Mouse (Mus musculus) right cerebral cortex, postnatal 4 days (tissue): ENCODE measurements at regions not wholly inside any gene's neighbourhood (a gene's known extent, or its start where the extent isn't known, plus 50 kb on each side); places are given as distances from the start of the nearest gene placed in this dataset.

Experiments
- DNase-seq: peaks from one replicate; pipeline ENCODE4 v3.0.0-alpha.2; 2022

- DNase-seq: no peak
These were observed 60.4 kb upstream of the Thpo start for GRCm38 (mm10) chr16:20794721-20795120.
